Mouse (Mus musculus) urinary bladder, postnatal 14 days (tissue): ENCODE data around the gene Slc15a1.

Experiments
- DNase-seq: peaks from one replicate; pipeline ENCODE4 v3.0.0; 2021; ENCODE audit warnings: low spot score

Slc15a1 gene

GRCm38 (mm10) chr14:121493712-121494111 is 11.3 kb downstream of the Slc15a1 start:
- DNase-seq: no peak

GRCm38 (mm10) chr14:121492328-121492727 is 12.7 kb downstream of the Slc15a1 start:
- no peak for DNase-seq

DNA sequence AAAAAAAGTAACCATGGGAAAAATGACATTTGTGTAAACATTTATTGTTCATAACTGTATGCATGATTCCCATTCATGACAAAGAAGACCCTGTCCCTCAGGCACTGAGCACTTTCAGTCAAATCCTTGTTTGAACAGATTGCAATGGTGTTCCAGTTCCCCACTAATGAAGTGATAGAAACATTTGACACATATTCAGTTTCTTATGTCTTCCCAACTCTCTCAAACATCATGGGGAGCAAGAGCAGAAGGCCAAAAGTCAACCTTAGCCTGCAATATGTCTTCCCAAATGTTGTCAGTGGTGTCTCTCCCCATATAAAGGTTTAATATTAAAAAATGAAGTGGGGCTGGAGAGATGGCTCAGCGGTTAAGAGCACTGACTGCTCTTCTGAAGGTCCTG is 19.3 kb downstream of the Slc15a1 start:
- DNase-seq: no peak

DNA sequence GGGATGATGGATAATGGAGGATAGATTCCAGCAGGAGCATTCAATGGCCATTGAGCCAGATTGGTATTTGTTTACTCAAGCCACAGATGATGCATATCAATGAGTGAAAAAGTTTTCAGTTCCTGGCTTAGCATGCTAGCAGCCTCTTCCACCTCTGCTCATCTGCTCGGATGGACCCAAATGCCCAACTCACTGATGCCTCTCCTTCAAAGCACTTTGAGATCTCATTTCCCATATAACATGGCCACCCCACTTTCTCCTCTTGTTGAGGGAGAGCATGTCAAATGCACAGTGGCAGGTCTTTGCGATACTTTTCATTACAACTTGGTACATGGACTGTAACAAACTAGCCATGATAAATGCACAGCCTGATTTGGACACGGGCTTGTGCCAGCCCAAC is 20.6 kb downstream of the Slc15a1 start:
- no peak for DNase-seq

DNA sequence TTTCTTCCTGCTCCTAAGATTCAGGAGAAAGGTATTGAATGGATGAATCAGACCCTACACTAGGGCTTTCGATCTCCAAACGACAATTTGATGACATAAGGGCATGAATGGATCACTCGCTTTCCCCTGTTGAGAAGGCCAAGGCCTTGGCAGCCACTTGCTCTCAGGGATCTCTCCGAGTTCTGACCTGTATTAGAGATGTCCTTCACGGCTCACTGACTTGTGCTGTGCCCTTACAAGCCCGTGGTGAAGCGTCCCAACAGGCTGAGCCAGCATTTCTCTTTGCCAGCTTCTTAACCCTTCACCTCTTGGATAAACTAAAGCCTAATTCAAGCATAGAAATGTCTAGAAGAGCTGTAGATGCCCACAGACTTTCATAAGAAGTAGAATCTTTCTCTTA is 22.9 kb downstream of the Slc15a1 start:
- DNase-seq: no peak

DNA sequence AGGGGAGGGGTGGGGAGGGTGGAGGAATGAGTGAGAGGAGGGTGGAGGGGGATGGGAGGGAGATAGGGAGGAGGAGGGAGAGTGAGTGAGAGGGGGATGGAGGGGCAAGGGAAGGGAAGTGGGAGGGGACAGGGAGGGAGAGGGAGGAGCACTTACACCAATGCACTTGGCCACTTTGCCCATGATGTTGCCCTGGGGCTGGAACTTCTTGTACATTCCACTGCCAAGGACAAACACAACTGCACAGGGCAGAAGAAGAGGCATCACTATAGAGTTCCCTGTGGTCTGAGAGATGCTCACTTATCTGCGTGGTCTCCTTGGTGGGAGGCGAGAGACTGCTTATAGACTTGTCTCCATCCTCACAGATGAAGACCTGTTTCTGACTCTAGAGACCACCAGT is 23.5 kb downstream of the Slc15a1 start:
- no peak for DNase-seq

DNA sequence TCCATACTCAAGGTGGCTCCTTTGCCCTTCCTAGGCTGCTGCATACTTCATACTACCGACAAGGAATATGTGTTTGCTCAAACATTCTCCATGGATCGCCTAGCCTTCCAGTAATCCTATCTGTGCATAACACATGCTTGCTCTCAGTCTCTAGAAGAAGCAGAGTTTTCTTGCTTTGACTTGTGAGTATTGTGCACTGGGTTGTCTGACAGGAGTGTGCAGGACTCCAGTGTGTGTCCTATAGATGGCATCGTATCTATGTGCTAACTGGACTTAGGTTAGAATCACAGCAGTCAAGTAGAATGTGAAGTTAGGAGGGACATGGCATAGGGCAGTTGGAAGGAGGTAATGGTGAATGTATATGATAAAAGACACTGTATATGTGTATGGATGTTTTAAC is 26.0 kb downstream of the Slc15a1 start:
- DNase-seq: no peak

DNA sequence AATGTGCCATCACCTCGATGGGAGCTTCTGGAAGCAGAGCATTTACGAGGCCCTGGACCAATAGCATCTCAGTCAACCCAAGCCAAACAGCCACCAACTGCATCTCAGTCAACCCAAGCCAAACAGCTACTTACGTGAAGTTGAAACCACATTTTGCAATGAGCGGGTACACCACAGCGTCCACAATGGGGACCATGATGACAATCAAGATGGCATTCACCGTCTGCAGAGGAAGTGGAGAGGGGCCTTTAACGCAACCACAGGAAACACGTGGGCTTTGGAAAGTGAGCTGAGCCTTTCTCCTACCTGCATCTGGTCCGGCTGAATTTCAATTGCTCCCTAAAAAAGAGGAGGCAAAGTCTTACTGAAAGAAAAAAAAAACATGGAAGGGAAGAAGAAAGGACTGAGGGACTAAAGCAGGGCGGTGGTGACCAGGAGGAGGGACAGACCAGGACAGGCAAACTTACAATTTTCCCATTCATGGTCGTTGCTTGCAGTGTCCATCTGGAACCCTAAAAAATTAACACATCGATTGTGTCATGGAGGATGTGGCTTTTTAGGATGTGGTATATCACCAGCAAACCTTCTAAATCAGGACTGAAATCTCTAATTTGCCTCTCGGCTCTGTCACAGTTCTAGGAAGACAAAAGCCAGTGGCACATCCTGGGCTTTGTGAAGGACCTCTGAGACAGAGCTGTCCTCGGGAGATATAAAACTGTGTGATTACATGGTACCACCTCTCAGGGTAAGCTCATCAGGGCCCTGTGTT is 26.9 kb downstream of the Slc15a1 start:
- DNase-seq: no peak

- no peak for DNase-seq
Observed at GRCm38 (mm10) chr14:121473869-121474268, 31.2 kb downstream of the Slc15a1 start.

GRCm38 (mm10) chr14:121471545-121472121 is 33.4 kb downstream of the Slc15a1 start:
- DNase-seq: no peak

DNA sequence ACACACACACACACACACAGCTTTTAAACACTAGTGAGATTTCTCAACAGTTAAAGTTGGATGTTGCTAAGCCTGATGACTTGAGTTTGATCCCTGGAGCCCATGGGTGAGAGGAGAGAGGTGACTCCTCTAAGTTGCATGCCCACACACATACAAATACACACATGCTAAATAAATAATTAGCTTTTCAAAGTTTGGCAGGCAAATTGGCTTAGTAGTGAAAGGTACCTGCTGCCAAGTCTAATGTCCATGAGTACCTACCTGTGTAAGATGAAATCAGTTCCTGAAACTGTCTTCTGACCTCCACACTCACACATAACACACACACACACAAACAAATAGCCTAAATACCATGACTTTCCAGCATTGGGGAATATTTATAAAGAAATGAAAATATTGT is 35.5 kb downstream of the Slc15a1 start:
- DNase-seq: no peak

DNA sequence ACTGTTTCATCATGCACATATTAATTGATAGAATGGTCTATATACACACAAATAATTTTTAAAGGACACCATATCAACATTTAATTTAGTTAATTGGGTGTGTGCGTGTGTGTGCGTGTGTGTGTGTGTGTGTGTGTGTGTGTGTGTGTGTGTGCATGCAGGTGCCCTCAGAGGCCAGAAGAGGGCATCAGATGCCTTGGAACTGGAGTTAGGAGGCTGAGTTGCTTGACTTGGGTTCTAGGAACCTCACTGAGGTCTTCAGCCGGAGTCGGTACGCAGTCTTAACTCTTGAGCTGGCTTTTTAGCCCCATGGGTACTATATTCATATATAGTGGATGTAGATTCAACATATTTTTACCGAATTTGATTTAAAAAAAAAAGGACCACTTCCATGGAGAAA is 37.4 kb downstream of the Slc15a1 start:
- no peak for DNase-seq

DNA sequence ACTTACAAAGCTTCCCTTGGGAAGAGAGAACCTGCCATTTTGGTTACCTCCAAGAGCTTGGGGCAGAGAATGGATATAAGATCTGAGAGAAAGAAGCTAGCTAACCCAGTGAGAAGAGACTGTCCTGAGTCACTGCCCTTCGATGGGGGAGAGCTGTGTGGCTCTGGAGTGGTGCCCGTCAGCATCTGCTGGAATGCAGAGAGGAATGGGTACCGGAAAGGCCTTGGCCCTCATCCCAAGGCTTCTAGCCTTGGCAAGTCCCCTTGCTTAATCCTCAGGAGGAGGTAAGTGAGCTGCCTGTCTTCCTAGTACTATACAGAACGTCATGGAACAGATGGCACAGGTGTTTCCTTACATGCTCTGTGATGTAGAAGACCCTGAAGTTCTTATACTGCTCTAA is 38.6 kb downstream of the Slc15a1 start:
- DNase-seq: no peak

DNA sequence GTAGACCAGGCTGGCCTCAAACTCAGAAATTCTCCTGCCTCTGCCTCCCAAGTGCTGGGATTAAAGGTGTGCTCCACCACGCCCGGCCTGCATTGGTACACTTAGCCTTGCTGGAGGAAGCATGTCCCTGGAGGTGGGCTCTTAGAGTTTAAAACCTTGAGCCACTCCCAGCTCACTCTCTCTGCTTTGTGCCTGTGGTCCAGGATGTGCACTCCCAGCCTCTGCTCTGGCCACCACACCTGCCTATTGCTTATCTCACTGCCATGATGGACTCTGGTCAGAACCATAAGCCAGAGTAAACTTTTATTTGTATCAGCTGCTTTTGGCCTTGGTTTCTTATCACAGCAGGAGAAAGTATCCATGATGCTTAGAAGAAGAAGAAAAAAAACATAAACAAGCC is 40.7 kb downstream of the Slc15a1 start:
- DNase-seq: no peak

DNA sequence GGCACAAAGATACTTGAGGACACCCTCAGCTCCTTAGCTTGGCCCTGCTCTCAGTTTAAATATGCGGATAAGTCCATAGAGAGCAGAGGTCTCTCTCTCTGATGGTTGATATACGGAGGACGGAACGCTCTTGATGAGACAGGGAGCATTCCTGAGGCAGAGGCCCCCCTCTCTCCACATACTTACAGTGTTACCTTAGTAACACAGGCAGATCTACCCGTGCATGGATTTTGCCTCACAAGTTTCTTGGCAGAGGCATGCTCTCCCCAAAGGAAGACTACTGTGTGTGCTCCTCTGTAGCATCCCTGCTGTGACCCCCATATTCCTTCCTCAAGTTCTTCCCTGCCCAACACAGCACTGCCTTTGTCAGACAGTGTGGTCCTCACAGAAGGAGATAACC is 42.3 kb downstream of the Slc15a1 start:
- DNase-seq: no peak

- no peak for DNase-seq
Observed at GRCm38 (mm10) chr14:121460966-121461365, 44.1 kb downstream of the Slc15a1 start.

GRCm38 (mm10) chr14:121458521-121458920 is 46.5 kb downstream of the Slc15a1 start:
- no peak for DNase-seq

DNA sequence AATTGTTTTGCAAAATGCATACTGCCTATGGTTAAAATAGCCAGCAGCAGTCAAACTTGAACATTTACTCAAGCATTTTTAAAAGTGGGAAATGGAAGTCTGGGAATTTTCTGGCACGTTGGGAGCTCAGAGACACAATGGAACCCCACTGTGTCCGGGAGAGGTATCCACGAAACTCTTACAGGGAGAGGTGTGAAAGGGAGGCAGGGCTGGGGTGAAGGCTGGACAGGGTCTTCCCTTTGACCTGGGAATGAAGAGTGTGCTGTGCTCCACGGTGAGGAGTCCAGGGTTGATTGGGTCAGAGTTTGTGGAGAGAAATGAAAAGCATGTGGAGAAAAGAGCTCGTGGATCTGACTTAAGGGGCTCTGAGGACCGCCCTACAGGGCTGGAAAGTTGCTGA is 47.5 kb downstream of the Slc15a1 start:
- no peak for DNase-seq

DNA sequence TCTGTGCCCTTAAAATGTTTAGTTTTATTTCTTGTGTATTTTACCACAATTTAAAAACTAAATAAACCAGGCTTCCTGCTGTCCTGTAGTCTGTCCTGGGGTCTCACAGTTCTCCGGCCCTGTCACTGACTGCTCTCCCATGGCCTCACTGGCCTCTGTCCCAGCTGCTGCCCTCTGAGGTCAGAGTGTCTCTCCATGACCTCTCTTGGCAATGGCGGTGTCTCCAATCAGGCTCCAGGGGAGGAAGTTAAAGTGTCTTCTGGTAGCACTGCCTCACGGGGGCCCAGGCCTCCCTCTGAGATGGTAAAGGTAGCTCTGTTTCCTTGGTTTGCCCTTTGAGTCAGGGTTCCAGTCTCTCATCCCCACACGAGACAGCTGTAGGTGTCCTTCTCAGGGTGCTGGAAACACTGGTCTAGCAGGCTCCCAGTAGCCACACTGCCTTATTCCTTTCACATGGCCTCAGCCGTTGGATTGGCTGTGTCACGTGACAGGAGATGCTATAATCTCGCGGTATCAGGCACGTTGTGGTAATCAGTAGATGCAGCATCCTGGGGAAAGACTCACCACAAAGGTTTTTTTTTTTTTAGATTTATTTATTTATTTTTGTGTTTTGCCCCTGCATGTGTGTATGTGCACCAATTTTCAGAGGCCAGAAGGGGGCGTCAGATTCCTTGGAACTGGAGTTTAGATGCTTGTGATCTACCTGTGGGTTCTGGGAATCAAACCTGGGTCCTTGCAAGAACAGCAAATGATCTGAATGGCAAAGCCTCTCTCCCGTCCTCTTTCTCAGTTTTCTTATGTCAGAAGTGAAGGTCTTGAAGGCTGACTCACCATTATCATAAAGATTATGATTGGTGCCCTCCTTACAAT is 48.4 kb downstream of the Slc15a1 start:
- no peak for DNase-seq

- DNase-seq: no peak
Observed at GRCm38 (mm10) chr14:121455976-121456375, 49.1 kb downstream of the Slc15a1 start.

DNA sequence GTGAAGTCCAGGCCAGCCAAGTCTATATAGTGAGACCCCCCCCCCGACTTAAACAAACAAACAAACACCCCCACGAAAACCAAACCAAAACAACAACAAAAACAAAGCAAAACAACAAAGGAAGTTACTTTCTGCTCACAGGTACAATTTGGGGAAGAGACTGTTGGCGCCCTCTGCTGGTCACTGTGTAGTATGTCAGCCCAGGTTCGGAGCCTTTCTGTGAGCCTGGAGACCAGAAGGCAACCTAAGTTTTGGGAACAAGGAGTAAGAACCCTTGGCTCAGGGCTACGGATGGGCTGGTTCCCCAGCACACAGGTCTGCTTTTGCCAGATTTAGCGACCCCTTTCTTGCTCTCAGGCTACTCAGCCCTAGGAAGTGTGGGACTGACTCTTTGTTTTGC is 49.5 kb downstream of the Slc15a1 start:
- peak; percentile 59 for DNase-seq

DNA sequence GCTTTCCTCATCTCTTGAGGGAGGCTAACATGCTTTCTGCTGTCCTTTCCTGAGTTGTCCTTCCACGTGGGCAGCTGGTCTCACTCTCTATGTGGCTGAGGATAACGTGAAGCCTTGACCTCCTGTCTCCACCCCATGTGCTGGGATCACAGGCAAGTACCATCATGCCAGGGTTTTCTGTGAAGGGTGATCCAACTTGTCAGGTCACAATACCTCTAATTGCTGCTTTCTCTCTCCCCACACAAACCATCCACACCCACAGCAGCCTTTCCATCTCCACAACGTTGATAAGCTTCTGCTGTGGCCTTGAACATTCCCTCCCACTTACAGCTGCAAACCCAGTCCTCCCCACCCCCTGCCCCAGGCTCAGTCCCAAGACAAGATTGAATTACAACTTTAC is 51.9 kb downstream of the Slc15a1 start:
- no peak for DNase-seq

DNA sequence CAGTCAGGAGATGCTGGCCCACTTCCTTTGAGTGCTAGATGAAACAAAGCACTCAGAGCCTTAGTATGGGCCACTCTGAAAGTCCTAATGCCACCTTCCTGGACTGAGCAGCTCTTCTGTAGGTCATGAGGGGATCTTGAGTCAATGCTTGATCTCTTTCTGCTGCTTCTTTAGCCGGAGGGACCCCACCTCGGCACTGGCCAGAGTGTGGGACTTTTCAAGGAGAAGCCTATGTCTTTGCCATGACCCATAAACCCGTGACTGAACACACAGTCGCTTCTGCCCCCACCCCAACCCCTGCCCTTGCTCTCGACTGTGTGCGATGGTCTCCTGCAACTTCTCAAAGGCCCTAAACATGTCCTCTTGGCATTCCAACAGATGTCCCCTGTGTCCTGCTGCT is 52.8 kb downstream of the Slc15a1 start:
- DNase-seq: no peak
